Mouse (Mus musculus): ENCODE measurements at regions not wholly inside any gene's neighbourhood (a gene's known extent, or its start where the extent isn't known, plus 50 kb on each side); places are given as distances from the start of the nearest gene placed in this dataset.

GRCm38 (mm10) chr5:51888404-51888803 is 301.9 kb downstream of the Dhx15 start:
- TF ChIP-seq POLR2A (IDR thresholded peaks at IDR 0.05; ENCODE audit: low read depth, low read length) (no peak), MAFK (IDR thresholded peaks at IDR 0.05; ENCODE audit: insufficient replicate concordance, low read length) (no peak)
